Mouse (Mus musculus): Measurements from ENCODE around the gene Fgd5. TPM values are rescaled to one million over a fixed set of nuclear protein-coding genes. Genes with fewer than 3 reads are reported as not detected.

Fgd5 gene
- total and polyA plus RNA-seq, 3 experiments, result not detected

DNA sequence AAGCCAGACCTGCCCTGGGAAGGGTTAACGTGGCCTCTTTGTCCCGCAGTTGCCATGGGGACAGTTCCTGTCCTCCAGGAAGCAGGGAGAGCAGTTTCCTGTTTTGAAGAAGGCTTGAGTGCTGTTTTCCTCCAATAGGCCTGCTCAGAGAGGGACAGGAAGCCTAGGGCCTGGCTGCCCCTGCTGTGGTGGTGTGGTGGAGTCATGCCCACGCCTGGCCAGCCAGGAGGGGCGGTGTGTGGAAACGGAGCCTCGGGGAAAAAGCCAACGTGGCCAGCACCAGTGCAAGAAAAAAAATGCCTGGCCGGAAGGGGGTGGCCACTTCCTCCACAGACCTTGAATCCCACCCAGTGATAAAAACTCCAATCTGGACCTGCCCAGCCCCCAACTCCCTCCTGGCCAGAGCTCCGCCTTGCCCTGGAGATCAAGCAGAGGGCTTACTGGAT is 6.5 kb upstream of the Fgd5 start:
- DNase-seq (ENCODE audit: extremely low read depth), result no peak
- in situ Hi-C loops (cut with MboI; ENCODE audit: low pct_ligation_motif_present, low pct_unique_long_range_greater_than_20kb, low sequenced_read_pairs), result no loop called here
- H3K9ac ChIP-seq (ENCODE audit: insufficient read depth, low read depth), result no peak overlapping the region
- H3K9me3 ChIP-seq (replicated peaks; ENCODE audit: low read length), result peaks cover 4% of the 10 kb centered on the region
- no peak overlapping the region for H3K4me3 ChIP-seq (replicated peaks in 1 of 3; ENCODE audit: low read depth in 2 of 3, low read length in 2 of 3, poor library complexity in 1 of 3)
- no peaks in the 10 kb centered on the region for H3K36me3 ChIP-seq (replicated peaks in 1 of 2; ENCODE audit: control insufficient read depth in 1 of 2, insufficient read depth in 1 of 2, low read length in 1 of 2)
- dilution Hi-C loops (cut with MboI; ENCODE audit: extremely low pct_ligation_motif_present, extremely low pct_unique_long_range_greater_than_20kb, low sequenced_read_pairs), result no loop called here
- H3K4me1 ChIP-seq (ENCODE audit: control insufficient read depth in 1 of 2, insufficient read depth in 2 of 2), result peaks cover 0 to 9% of the 10 kb centered on the region in 2 experiments; a peak in 1 of 4 replicates
- no peak overlapping the region for H3K27ac ChIP-seq (ENCODE audit: insufficient read depth, low read depth)
- H3K27me3 ChIP-seq (replicated peaks), result peaks cover 14% of the 10 kb centered on the region
- no peak overlapping the region for H3K4me2 ChIP-seq (ENCODE audit: insufficient read depth, low read depth, poor library complexity, severe bottlenecking)
- no peak for TF ChIP-seq PAX5 (IDR thresholded peaks at IDR 0.05; ENCODE audit: low read length)
- no peak for TF ChIP-seq BHLHE40 (IDR thresholded peaks at IDR 0.05; ENCODE audit: low read depth, low read length)
- no peak for TF ChIP-seq USF2 (conservative IDR thresholded peaks at IDR 0.05; ENCODE audit: low read depth, low read length)
- TF ChIP-seq MAFK (IDR thresholded peaks at IDR 0.05; ENCODE audit: insufficient replicate concordance, low read length), result no peak
- TF ChIP-seq ZC3H11A (IDR thresholded peaks at IDR 0.05; ENCODE audit: low read depth, low read length), result no peak
- no peak for TF ChIP-seq JUN (IDR thresholded peaks at IDR 0.05; ENCODE audit: insufficient read depth, low read depth, low read length)
- TF ChIP-seq TCF12 (IDR thresholded peaks at IDR 0.05; ENCODE audit: low read depth, low read length), result no peak
- no peak for TF ChIP-seq JUND (conservative IDR thresholded peaks at IDR 0.05; ENCODE audit: low read depth, low read length)
- no peak for TF ChIP-seq ETS1 (conservative IDR thresholded peaks at IDR 0.05; ENCODE audit: low read depth, low read length)
- no peak for TF ChIP-seq USF1 (IDR thresholded peaks at IDR 0.05; ENCODE audit: low read depth, low read length)
- TF ChIP-seq GABPA (IDR thresholded peaks at IDR 0.05; ENCODE audit: insufficient replicate concordance, low read depth, low read length), result no peak
- no peak for TF ChIP-seq MAX (IDR thresholded peaks at IDR 0.05; ENCODE audit: low read length)
- TF ChIP-seq IRF4 (IDR thresholded peaks at IDR 0.05; ENCODE audit: low read depth, low read length), result no peak
- no peak for TF ChIP-seq CHD2 (IDR thresholded peaks at IDR 0.05; ENCODE audit: low read length)
- TF ChIP-seq E2F4 (IDR thresholded peaks at IDR 0.05; ENCODE audit: insufficient replicate concordance, low read depth, low read length), result no peak
- no peak for TF ChIP-seq ELF1 (IDR thresholded peaks at IDR 0.05; ENCODE audit: low read depth, low read length)
- TF ChIP-seq CHD1 (IDR thresholded peaks at IDR 0.05; ENCODE audit: low read depth, low read length), result no peak
- TF ChIP-seq HCFC1 (IDR thresholded peaks at IDR 0.05; ENCODE audit: low read depth, low read length), result no peak
- TF ChIP-seq SMC3 (IDR thresholded peaks at IDR 0.05; ENCODE audit: low read depth, low read length), result no peak
- H3K79me2 ChIP-seq (replicated peaks; ENCODE audit: control insufficient read depth, extremely low read depth, insufficient read depth, poor library complexity, severe bottlenecking), result no peaks in the 10 kb centered on the region

DNA sequence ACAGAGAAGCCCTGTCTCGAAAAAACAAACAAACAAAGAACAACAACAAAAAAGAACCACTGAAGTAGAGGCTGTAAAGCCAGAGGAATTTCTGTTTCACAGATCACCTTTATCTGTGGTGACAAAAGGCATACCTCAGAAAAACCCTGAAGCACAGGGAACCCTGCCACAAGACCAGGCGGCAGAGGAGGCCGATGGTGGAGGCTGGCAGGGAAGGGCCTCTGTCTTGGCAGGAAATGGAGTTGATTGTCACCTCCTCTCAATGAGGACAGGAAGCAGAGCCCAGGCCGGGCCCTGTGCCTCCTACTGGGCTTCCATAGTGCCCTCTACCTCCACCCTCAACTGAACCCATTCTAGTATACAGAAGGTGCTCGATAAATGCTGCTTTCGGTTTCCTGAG is 4.7 kb upstream of the Fgd5 start:
- in situ Hi-C loops (cut with MboI; ENCODE audit: low pct_ligation_motif_present, low pct_unique_long_range_greater_than_20kb, low sequenced_read_pairs), result no loop called here
- dilution Hi-C loops (cut with MboI; ENCODE audit: extremely low pct_ligation_motif_present, extremely low pct_unique_long_range_greater_than_20kb, low sequenced_read_pairs), result no loop called here
- no peak overlapping the region for H3K9ac ChIP-seq (ENCODE audit: insufficient read depth, low read depth)
- peaks cover 0 to 9% of the 10 kb centered on the region in 2 experiments; a peak in 1 of 4 replicates for H3K4me1 ChIP-seq (ENCODE audit: control insufficient read depth in 1 of 2, insufficient read depth in 2 of 2)
- peaks cover 8% of the 10 kb centered on the region for H3K27me3 ChIP-seq (replicated peaks)
- no peak overlapping the region for H3K4me3 ChIP-seq (replicated peaks in 1 of 3; ENCODE audit: low read depth in 2 of 3, low read length in 2 of 3, poor library complexity in 1 of 3)
- peaks cover 2% of the 10 kb centered on the region for H3K9me3 ChIP-seq (replicated peaks; ENCODE audit: low read length)
- H3K79me2 ChIP-seq (replicated peaks; ENCODE audit: control insufficient read depth, extremely low read depth, insufficient read depth, poor library complexity, severe bottlenecking), result no peaks in the 10 kb centered on the region
- no peak overlapping the region for H3K4me2 ChIP-seq (ENCODE audit: insufficient read depth, low read depth, poor library complexity, severe bottlenecking)
- no peaks in the 10 kb centered on the region for H3K36me3 ChIP-seq (replicated peaks in 1 of 2; ENCODE audit: control insufficient read depth in 1 of 2, insufficient read depth in 1 of 2, low read length in 1 of 2)
- TF ChIP-seq USF1 (IDR thresholded peaks at IDR 0.05; ENCODE audit: low read depth, low read length) (no peak), NRF1 (IDR thresholded peaks at IDR 0.05; ENCODE audit: low read depth, low read length) (no peak), ZC3H11A (IDR thresholded peaks at IDR 0.05; ENCODE audit: low read depth, low read length) (no peak), MAZ (IDR thresholded peaks at IDR 0.05; ENCODE audit: low read depth, low read length) (no peak), NELFE (IDR thresholded peaks at IDR 0.05; ENCODE audit: low read depth, low read length) (no peak), EP300 (IDR thresholded peaks at IDR 0.05; ENCODE audit: low read length) (no peak)
- no peak overlapping the region for H3K27ac ChIP-seq (ENCODE audit: insufficient read depth, low read depth)
- no peak for DNase-seq (ENCODE audit: extremely low read depth)

Measured in CH12.LX (cell line).